7 mouse cellular contexts compared by ENCODE assay signal in genomic region chr12:52782902-52783441, GRCm38 (mm10).
DNase-seq lines count a peak whose midpoint lies in the region; ATAC-seq and TF ChIP-seq lines count a peak whose summit lies in the region.

No protein-coding gene starts in this region.

- no peaks in the 10 kb centered on the region for H3K27me3 ChIP-seq in heart, embryonic 15.5 days
- H3K27me3 ChIP-seq in limb, embryonic 11.5 days (ENCODE audit: control insufficient read depth, insufficient read depth, low read length), result no peaks in the 10 kb centered on the region
- H3K27me3 ChIP-seq in myocyte (ENCODE audit: control insufficient read depth, insufficient read depth, insufficient read length), result no peaks in the 10 kb centered on the region

- WGBS in heart, embryonic 15.5 days, result 7% methylated on average over 14 of the region's 14 CpGs
- 20% methylated on average over 14 of the region's 14 CpGs for WGBS in limb, embryonic 11.5 days

- peak overlapping the region; percentile 67 for H3K27ac ChIP-seq in heart, embryonic 15.5 days
- no peak overlapping the region for H3K27ac ChIP-seq in limb, embryonic 11.5 days (replicated peaks; ENCODE audit: low read depth, low read length)

- no peak overlapping the region for H3ac ChIP-seq in myocyte (ENCODE audit: control insufficient read depth, insufficient read length)

- peak overlapping the region; percentile 68 for H3K4me2 ChIP-seq in heart, embryonic 15.5 days
- peak overlapping the region; percentile 33; the same call in 1 of the 2 replicates for H3K4me2 ChIP-seq in limb, embryonic 11.5 days (ENCODE audit: low read depth, severe bottlenecking)
- peak overlapping the region; percentile 95 for H3K4me2 ChIP-seq in myocyte (ENCODE audit: low read depth)

- H3K79me2 ChIP-seq in myocyte (ENCODE audit: control insufficient read depth, insufficient read depth), result no peaks in the 10 kb centered on the region

- peaks cover 11% of the 10 kb centered on the region for H3K4me1 ChIP-seq in heart, embryonic 15.5 days (replicated peaks)
- H3K4me1 ChIP-seq in limb, embryonic 11.5 days (ENCODE audit: control insufficient read depth, insufficient read depth, low read length), result no peaks in the 10 kb centered on the region

- H3K9me3 ChIP-seq in heart, embryonic 15.5 days (replicated peaks), result no peaks in the 10 kb centered on the region
- no peaks in the 10 kb centered on the region for H3K9me3 ChIP-seq in limb, embryonic 11.5 days (ENCODE audit: control insufficient read depth, low read length)

- peak overlapping the region; percentile 39 for H3K4me3 ChIP-seq in heart, embryonic 15.5 days
- no peak overlapping the region for H3K4me3 ChIP-seq in limb, embryonic 11.5 days (ENCODE audit: low read depth, low read length)
- H3K4me3 ChIP-seq in myocyte, result peak overlapping the region; percentile 18

- no peaks in the 10 kb centered on the region for H3K36me3 ChIP-seq in heart, embryonic 15.5 days
- H3K36me3 ChIP-seq in limb, embryonic 11.5 days (ENCODE audit: control insufficient read depth, insufficient read depth, low read length), result no peaks in the 10 kb centered on the region
- H3K36me3 ChIP-seq in myocyte (ENCODE audit: control insufficient read depth, insufficient read depth), result no peaks in the 10 kb centered on the region

- peak; percentile 73 for ATAC-seq in heart, embryonic 15.5 days (replicated peaks; ENCODE audit: insufficient number of reproducible peaks, insufficient read depth, low FRiP score, low read depth)
- peak; percentile 35; the same call in 1 of the 2 replicates for ATAC-seq in limb, embryonic 11.5 days (ENCODE audit: insufficient number of reproducible peaks, low FRiP score, low TSS enrichment, low read depth)

- peak; percentile 83 for DNase-seq in CD4-positive helper T cell, adult 2 months (ENCODE audit: low read depth, low spot score)
- peak; percentile 84 for DNase-seq in Muller cell, postnatal 12 days (ENCODE audit: inconsistent ontology term)
- peak; percentile 69 to 72 for DNase-seq in cerebellum, postnatal 25 days
- peak; percentile 36 for DNase-seq in limb, embryonic 11.5 days (ENCODE audit: low spot score)
- no peak for DNase-seq in layer of hippocampus, adult 9-10 months (ENCODE audit: low spot score)

- H3K9ac ChIP-seq in heart, embryonic 15.5 days, result peak overlapping the region; percentile 48
- H3K9ac ChIP-seq in limb, embryonic 11.5 days (ENCODE audit: low read length), result no peak overlapping the region

- TF ChIP-seq POLR2A in myocyte (IDR thresholded peaks at IDR 0.05; ENCODE audit: insufficient read length, low read depth), result peak; percentile 35

TF ChIP-seq in myocyte, 11 proteins besides CTCF, POLR2A, EP300 and RAD21:
- peak; percentile 13 for TF ChIP-seq POLR2AphosphoS2 (IDR thresholded peaks at IDR 0.05; ENCODE audit: insufficient read length, low read depth)
- no peak for TF ChIP-seq MYOG (IDR thresholded peaks at IDR 0.05; ENCODE audit: control insufficient read depth in 1 of 3, insufficient read depth in 1 of 3, insufficient read length in 2 of 3, low read depth in 2 of 3)
- TF ChIP-seq CEBPB (IDR thresholded peaks at IDR 0.05; ENCODE audit: insufficient read depth, poor library complexity, severe bottlenecking), result peak; percentile 68
- TF ChIP-seq SRF (IDR thresholded peaks at IDR 0.05; ENCODE audit: control insufficient read depth, insufficient read length, low read depth), result no peak
- peak; percentile 96 for TF ChIP-seq USF1 (IDR thresholded peaks at IDR 0.05; ENCODE audit: low read depth)
TF ChIP-seq in myocyte: peak in this region for 3.

Comparison
In these comparisons a context has a peak if more than half of its experiments do, and no peak if none do; other contexts are left out.
1. H3K4me2 ChIP-seq: peak in every context shown above with its lines; median percentile 95 in myocyte; 68 in heart, embryonic 15.5 days; 33 in limb, embryonic 11.5 days.